Mouse (Mus musculus): Measurements from ENCODE around the gene Elmo3. TPM values are rescaled to one million over a fixed set of nuclear protein-coding genes. Genes with fewer than 3 reads are reported as not detected.

The Elmo3 gene
- total RNA-seq, 2 experiments from 2014 or later, result 0.40 to 0.45 TPM

DNA sequence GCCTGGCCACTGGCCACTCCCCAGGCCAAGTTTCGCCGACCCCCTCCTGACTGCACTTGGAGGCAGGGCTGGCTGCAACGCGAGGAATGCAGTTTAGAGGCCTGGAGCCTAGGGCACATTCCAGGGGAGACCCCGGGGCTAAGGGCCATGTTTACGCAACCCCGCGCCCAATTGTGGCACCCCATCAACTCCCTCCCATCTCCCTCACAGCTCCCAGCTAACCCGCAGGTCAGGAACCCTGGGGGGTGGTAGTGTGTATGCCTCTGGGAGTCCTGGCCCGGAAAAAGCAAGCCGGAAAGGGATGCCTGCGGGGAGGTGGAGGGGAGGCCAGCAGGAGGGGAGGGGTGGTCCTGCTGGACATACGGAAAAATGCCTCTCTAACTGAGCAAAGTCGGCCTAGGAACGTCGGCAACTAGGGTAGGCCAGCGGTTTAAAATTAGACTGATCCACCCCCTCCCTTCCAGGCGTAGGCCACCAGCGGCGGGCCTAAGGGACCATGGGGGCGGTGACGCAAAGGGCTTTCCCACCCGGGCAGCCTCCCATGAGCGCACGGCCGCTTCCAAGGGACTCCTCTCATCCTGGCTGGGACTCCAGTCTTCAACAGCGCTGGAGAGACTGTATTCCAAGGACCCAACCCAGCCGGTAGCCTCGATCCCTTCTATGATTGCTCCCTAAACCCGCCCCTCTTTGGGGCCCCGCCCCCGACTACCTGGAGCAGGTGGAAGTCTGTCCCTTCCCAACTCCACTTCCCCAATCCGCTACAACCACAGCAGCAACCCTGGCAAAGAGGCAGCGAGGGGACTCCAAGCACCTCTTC is 41.4 kb downstream of the Elmo3 start:
- DNase-seq, result peak; percentile 82
- intact Hi-C loops (cut with DNase I; ENCODE audit: low total_unique reads), result no loop called here

DNA sequence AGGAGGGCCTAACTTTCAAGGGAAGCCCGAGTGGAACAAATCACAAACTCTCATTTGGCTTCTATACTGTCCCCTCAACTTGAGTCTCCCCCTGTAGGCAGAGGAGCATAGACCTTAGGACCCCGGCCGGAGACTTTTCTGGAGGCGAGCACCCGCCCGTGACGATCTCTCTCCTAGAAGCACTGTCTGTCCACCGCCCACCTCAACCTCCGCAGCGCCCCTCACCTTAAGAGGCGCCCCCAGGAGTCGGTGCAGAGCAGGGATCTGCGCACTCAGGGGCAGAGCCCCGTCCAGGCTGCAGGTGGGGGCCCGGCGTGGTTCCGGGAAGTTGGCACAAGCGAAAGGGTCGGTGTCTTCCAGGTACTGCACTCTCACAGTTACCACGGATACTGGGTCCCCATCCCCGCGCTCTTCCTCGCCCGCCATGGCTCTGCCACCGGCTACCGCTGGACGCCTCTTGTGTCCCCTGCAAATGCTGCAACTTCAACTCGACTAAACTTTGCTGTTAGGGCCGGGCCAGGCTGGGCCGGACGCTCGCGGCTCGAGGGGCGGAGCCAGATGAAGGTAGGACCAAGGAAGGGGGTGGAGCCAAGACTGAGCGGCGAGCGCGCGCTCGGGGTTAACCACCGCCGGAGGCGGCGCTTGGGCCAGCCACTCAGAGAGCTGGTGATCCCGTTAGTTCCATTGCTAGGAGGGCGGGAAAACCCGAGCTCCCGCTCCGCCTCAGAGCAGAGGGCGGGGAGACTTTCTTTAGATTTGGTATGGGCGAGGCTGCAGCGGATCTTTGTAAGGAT is 42.2 kb downstream of the Elmo3 start, which contains the start of gene Fhod1:
Fhod1 (minus strand) TSS at position 526 of the 794 bp plus-strand sequence.
- peak; percentile 95 for DNase-seq
- intact Hi-C loops (cut with DNase I; ENCODE audit: low total_unique reads), result no loop called here

DNA sequence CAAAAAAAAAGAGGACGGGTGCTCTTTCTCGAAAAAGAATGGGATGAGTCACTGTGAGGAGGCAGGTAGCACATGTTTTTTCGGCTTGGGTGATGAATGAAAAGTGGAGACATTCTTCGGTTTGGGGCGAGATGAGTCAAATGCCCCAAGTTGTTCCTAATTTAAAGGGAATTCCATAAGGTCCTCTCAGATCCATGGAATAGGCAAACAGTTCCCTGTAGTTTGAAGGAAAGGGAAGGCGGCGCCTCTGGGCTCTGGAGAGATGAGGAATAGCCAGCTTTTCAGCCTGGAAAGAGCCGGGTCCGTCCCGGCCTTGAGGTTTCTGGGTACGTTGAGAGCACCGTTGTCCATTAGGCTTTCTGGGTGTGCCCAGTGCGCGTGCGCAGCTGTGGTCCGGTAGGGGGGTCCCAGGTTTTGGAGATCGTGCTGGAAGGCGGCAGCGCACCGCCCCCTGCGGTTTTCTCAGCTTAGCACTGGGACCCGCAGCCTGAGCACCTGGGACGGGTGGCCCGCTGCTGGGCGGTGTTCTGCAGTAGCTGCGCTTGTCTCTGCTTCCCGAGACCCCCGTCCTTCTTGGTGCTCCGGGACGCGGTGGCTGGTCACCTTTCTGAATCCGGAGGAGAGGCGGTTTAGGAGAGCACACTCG is 43.2 kb downstream of the Elmo3 start, which contains the start of gene Slc9a5:
Slc9a5 (plus strand) TSS at position 394 of the 646 bp plus-strand sequence.
- intact Hi-C loops (cut with DNase I; ENCODE audit: low total_unique reads), result no loop called here
- DNase-seq, result no peak

DNA sequence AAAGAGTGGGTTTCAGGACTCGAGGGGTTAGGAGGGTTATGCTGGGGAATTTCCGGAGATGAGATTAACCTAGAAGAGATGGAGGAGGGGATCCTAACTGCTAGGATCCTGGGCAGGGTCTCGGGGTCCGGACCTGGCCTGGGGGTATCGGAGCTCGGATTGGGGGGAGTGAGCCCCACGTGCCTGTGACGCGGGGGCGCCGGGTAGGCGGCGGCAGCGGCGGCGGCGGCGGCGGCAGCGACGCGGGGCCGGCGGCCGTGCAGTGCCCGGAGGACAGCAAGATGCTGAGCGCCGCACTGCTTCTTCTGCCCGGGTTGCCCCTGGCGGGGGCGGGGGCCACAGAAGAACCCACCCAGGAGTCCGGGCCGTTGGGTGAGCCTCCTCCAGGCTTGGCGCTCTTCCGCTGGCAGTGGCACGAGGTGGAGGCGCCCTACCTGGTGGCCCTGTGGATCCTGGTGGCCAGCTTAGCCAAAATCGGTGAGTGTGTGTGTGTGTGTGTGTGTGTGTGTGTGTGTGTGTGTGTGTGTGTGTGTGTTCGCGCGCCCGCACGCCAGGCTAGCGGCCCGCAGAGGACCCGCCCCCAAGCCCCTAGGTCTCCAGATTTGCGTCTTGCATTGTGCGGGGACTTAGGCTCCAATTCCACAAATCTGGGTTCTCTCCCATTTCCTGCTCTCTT is 43.8 kb downstream of the Elmo3 start:
- intact Hi-C loops (cut with DNase I; ENCODE audit: low total_unique reads), result no loop called here
- DNase-seq, result no peak

DNA sequence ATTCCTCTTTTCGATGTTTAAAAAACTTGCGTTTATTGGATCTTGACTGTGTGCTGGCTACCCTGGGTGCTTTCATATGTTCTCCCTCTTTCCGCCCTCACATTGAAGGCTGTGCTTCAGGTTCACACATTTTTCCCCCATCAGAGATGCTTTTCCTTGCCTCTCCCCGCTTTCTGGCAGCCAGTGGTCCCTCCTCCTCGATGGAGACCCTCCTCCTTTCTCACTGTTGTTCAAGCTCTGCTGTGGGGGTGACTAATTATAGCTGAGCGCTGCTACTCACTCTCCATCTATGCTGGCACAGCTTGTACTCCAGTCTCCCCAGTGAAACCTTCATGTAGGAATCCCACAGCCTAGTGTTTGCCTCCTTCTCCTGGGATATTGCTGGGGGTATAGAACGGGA is 44.8 kb downstream of the Elmo3 start:
- intact Hi-C loops (cut with DNase I; ENCODE audit: low total_unique reads), result no loop called here
- DNase-seq, result no peak

- intact Hi-C loops (cut with DNase I; ENCODE audit: low total_unique reads), result no loop called here
- DNase-seq, result no peak
Measured at GRCm38 (mm10) chr8:105353583-105354135, 48.3 kb downstream of the Elmo3 start.

DNA sequence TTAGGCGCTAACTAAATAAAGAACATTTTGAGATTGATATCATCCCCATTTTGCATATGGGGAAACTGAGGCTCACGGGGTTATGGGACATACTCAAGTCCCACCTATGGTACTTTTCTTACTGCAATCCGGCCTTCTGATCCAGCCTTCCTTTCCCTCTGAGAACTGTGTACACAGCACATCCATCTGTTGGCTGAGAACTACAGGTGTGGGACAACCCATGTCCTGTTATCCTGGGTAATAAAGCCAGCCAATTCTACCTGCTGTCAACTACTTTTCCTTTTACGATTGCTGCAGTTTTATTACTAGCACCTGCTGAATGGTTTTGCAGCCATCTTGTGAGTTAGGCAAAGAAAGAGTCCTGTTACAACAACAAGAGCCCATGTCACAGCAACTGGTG is 49.1 kb downstream of the Elmo3 start:
- intact Hi-C loops (cut with DNase I; ENCODE audit: low total_unique reads), result no loop called here
- no peak for DNase-seq

GRCm38 (mm10) chr8:105355179-105356024 is 50.0 kb downstream of the Elmo3 start:
- intact Hi-C loops (cut with DNase I; ENCODE audit: low total_unique reads), result no loop called here
- DNase-seq, result no peak

DNA sequence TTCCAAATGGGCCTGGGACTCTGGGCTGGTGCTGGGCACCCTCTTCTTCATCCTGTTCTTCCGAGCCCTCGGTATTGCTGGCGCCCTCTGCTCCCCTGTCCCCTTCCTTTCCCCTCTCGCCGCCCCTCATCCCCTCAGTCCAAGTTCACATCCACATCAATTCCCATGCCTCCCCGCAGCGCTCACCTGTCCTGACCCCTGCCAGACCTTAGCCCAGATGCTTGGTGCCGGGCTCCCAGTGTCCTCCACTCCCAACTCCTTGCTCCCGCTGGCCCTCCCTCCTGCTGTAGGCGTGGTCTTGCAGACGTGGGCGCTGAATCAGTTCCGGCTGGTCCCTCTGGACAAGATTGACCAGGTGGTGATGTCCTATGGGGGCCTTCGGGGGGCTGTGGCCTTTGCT is 51.3 kb downstream of the Elmo3 start:
- no peak for DNase-seq
- intact Hi-C loops (cut with DNase I; ENCODE audit: low total_unique reads), result no loop called here

DNA sequence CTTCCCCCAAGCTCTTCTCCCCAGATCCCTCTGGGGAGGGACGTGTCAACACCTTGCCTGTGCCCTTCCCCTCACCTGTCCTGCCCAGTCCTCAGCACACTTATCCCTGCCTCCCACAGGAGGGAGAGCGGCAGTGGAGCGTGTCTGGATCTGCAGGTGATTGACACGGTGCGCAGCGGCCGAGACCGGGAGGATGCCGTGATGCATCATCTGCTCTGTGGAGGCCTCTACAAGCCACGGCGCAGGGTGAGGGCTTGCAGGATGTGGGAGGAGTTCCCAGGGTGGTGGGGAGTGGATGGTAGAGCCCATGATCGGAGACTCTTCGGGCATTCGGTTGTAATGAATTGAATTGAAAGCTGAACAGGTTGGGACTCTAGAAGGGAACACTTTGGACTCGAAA is 53.8 kb downstream of the Elmo3 start:
- no peak for DNase-seq
- intact Hi-C loops (cut with DNase I; ENCODE audit: low total_unique reads), result no loop called here

DNA sequence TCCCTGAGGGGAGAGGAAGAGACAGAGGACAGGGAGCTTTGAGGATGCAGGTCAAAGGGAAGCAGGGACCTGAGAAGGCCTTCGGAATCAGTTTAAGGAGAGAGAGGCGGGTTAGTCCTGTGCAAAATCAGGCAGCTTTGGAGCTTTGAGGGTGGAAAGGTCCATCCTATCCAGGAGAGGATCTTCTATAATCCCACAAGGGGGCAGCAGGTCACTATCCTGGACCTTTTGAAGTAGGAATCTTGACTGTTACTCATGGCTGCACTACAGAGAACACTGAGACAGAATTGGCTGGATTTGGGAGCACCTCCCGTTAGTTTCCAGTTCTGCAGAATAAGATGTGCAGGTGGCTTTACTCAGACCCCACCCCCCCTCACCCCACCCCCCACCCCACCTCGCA is 54.2 kb downstream of the Elmo3 start:
- no peak for DNase-seq
- intact Hi-C loops (cut with DNase I; ENCODE audit: low total_unique reads), result loop anchor here (5.0 kb wide), 2 partner anchors 38 to 118 kb away; no protein-coding TSS in a partner anchor

Small RNA genes within 50 kb of the gene (microRNA-seq; reads per million reads assigned to microRNA genes)
- 0 reads per million in 2 experiments for gene Gm27320
- gene Mir328, result 609 to 687 reads per million in 2 experiments

Other genes starting within 250 kb of the Elmo3 start
- not detected for gene Ces3b, start 221.8 kb upstream of the Elmo3 start, total RNA-seq (2021)
- gene Ces4a, start 173.8 kb upstream of the Elmo3 start, total RNA-seq (2021), result not detected
- gene Cbfb, start 134.9 kb upstream of the Elmo3 start, total RNA-seq (2021), result 10 to 100 TPM; 37.2 TPM
- 10 to 100 TPM; 14.6 to 18.7 TPM for gene D230025D16Rik, start 80.5 kb upstream of the Elmo3 start, total RNA-seq (2021)
- gene B3gnt9, start 50.4 kb upstream of the Elmo3 start, total RNA-seq (2021), result 1 to 10 TPM; 5.1 to 6.1 TPM
- 1 to 10 TPM; 2.8 to 3.9 TPM for gene Tradd, start 41.0 kb upstream of the Elmo3 start, total RNA-seq (2021)
- gene Fbxl8, start 41.0 kb upstream of the Elmo3 start, total RNA-seq (2021), result 1 to 10 TPM; 1.3 TPM
- gene Hsf4, start 35.8 kb upstream of the Elmo3 start, total RNA-seq (2021), result 1 to 10 TPM in 1 of 2 experiments, under 1 TPM in 1; 0.95 to 1.4 TPM
- gene Nol3, start 29.5 kb upstream of the Elmo3 start, total RNA-seq (2021), result 10 to 100 TPM; 24.1 to 27.3 TPM
- gene 4931428F04Rik, start 15.7 kb upstream of the Elmo3 start, total RNA-seq (2021), result 1 to 10 TPM in 1 of 2 experiments, under 1 TPM in 1; 0.84 to 1.3 TPM
- 1 to 10 TPM; 3.4 to 3.7 TPM for gene Exoc3l, start 9.5 kb upstream of the Elmo3 start, total RNA-seq (2021)
- 10 to 100 TPM; 15.4 to 17.2 TPM for gene E2f4, start 7.9 kb upstream of the Elmo3 start, total RNA-seq (2021)
- 1 to 10 TPM in 1 of 2 experiments, under 1 TPM in 1; 0.76 to 1.6 TPM for gene Lrrc29, start 20.7 kb downstream of the Elmo3 start, total RNA-seq (2021)
- 10 to 100 TPM; 20.6 to 21.5 TPM for gene Tmem208, start 20.8 kb downstream of the Elmo3 start, total RNA-seq (2021)
- gene Fhod1, start 42.4 kb downstream of the Elmo3 start, total RNA-seq (2021), result 10 to 100 TPM; 12.1 to 15.6 TPM
- 1 to 10 TPM in 1 of 2 experiments, under 1 TPM in 1; 0.84 to 1.0 TPM for gene Slc9a5, start 43.2 kb downstream of the Elmo3 start, total RNA-seq (2021)
- gene Plekhg4, start 67.7 kb downstream of the Elmo3 start, total RNA-seq (2021), result under 1 TPM; 0.07 to 0.08 TPM
- under 1 TPM in 1 of 2 experiments, not detected in 1; 0.21 TPM for gene Kctd19, start 107.9 kb downstream of the Elmo3 start, total RNA-seq (2021)
- under 1 TPM; 0.53 to 0.97 TPM for gene Lrrc36, start 108.0 kb downstream of the Elmo3 start, total RNA-seq (2021)
- 100 to 1,000 TPM; 191 to 254 TPM for gene Tppp3, start 165.9 kb downstream of the Elmo3 start, total RNA-seq (2021)
- gene Zdhhc1, start 191.3 kb downstream of the Elmo3 start, total RNA-seq (2021), result 10 to 100 TPM; 10.1 to 11.2 TPM
- 1 to 10 TPM; 1.9 to 2.1 TPM for gene Hsd11b2, start 213.2 kb downstream of the Elmo3 start, total RNA-seq (2021)